Mouse (Mus musculus) layer of hippocampus, postnatal 10 days (tissue): ENCODE measurements at regions not wholly inside any gene's neighbourhood (a gene's known extent, or its start where the extent isn't known, plus 50 kb on each side); places are given as distances from the start of the nearest gene placed in this dataset.
"Not testable (repeated sequence)": the region's sequence is repeated elsewhere in the genome, so short reads cannot be mapped to it uniquely, and the experiment has no call there.

Experiments
- DNase-seq, 2 experiments: peaks; one replicate each; pipeline ENCODE4 v3.0.0; 2021; ENCODE audit warnings: low spot score in 2 of 2

GRCm38 (mm10) chr2:149283274-149283673 is 121.6 kb upstream of the Cst10 start:
- no peak for DNase-seq

- no peak for DNase-seq
Measured at GRCm38 (mm10) chr2:149284199-149284598, 120.7 kb upstream of the Cst10 start.

- DNase-seq: not testable (repeated sequence)
Measured at GRCm38 (mm10) chr2:149296936-149297335, 107.9 kb upstream of the Cst10 start.

DNA sequence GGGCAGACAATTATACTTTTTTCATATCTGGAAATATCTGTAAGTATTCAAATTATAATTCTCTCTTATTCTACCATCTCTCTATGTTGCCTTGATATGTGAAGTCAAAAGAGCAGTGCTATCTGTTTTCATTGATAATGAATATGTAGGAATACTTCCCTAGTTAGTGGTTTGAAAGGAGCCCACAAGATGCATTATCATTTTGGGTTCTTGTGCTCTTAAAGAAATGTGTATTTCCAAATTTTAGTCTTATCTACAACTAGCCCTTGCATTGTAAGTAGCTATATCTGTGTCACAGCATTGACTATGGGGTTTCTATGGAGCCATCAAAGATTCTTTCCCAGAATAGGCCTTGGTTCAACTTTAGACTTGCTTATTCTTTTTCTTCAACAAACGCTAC is 99.3 kb upstream of the Cst10 start:
- no peak for DNase-seq

- peak; percentile 23 to 50 for DNase-seq
Measured at GRCm38 (mm10) chr2:149350239-149350811, 54.5 kb upstream of the Cst10 start.
